Comparison of ENCODE assay signal across 22 mouse cellular contexts in the genomic region with DNA sequence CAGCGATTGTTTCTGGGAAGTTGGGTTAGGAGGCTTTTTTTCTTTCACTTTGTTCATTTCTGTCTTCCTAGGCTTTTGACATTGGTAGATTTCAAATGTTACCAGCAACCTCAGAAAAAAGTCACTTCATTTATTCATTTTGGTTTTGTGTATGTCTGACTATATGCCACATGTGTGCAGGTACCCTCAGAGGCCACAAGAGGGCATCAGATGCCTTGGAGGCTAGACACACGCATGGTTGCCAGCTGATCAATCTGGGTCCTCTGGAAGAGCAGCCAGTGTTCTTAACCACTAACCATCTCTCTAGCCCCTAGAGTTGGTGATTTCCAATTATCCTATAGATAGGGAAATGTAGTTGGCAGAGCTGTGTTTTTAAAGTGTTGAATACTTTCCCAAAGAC. TPM values are rescaled to one million over a fixed set of nuclear protein-coding genes. Genes with fewer than 3 reads are reported as not detected.
A peak's percentile ranks its signal among the peaks of the same experiment; 100 is the strongest.
DNase-seq lines count a peak whose midpoint lies in the region; ATAC-seq and TF ChIP-seq lines count a peak whose summit lies in the region.
"Had no signal": no experiment of that assay in that cellular context is flagged by ENCODE, and none has a peak within 500 bp of the region (broad histone marks: within the 10 kb centered on the region; RNA-seq: fewer than 3 reads in every experiment).

No protein-coding gene starts in this region.

- TF ChIP-seq POLR2A in liver, adult 2 months (IDR thresholded peaks at IDR 0.05; ENCODE audit: extremely low read depth, insufficient read depth, low read length) = no peak
- TF ChIP-seq POLR2A in MEL (IDR thresholded peaks at IDR 0.05; ENCODE audit: control insufficient read depth in 1 of 2, insufficient read depth in 1 of 2, low read depth in 1 of 2, low read length in 2 of 2, poor library complexity in 1 of 2) = no peak

- TF ChIP-seq EP300 in MEL (IDR thresholded peaks at IDR 0.05; ENCODE audit: low read depth in 1 of 2, low read length in 2 of 2) = no peak

- 94% methylated on average over 2 of the region's 2 CpGs for WGBS in liver, adult 2 months

- intact Hi-C loops in gastrocnemius, adult 2 months (cut with DNase I) = no loop called here

- H3K4me1 ChIP-seq in liver, adult 2 months (ENCODE audit: control insufficient read depth, insufficient read depth, low read length) = no peaks in the 10 kb centered on the region
- peaks cover 0 to 8% of the 10 kb centered on the region in 2 experiments; a peak in 2 of 4 replicates for H3K4me1 ChIP-seq in MEL (ENCODE audit: control insufficient read depth in 1 of 2, insufficient read depth in 2 of 2, low read length in 2 of 2)
- H3K4me1 ChIP-seq: limb, embryonic 15.5 days; stomach, embryonic 15.5 days had no signal

- no peaks in the 10 kb centered on the region for H3K79me2 ChIP-seq in liver, adult 2 months (ENCODE audit: control insufficient read depth, insufficient read depth, low read length)
- no peaks in the 10 kb centered on the region for H3K79me2 ChIP-seq in MEL (ENCODE audit: control insufficient read depth, insufficient read depth, low read length, poor library complexity)

- H3K27me3 ChIP-seq in liver, adult 2 months (ENCODE audit: control insufficient read depth, insufficient read depth, low read length) = no peaks in the 10 kb centered on the region
- H3K27me3 ChIP-seq in MEL (ENCODE audit: control insufficient read depth in 1 of 2, insufficient read depth in 2 of 2, low read length in 2 of 2) = no peaks in the 10 kb centered on the region
- H3K27me3 ChIP-seq: forebrain, embryonic 12.5 days; limb, embryonic 15.5 days; neural tube, embryonic 13.5 days; stomach, embryonic 15.5 days had no signal

- peak; percentile 6; the same call in 1 of the 2 replicates for TF ChIP-seq RAD21 in MEL (IDR thresholded peaks at IDR 0.05; ENCODE audit: low read depth, low read length)

- peak; percentile 5; the same call in 1 of the 2 replicates for TF ChIP-seq CTCF in gastrocnemius, adult 2 months (IDR thresholded peaks at IDR 0.05)
- peak; percentile 20; the same call in 1 of the 2 replicates for TF ChIP-seq CTCF in liver, adult 2 months (IDR thresholded peaks at IDR 0.05; ENCODE audit: low read depth, low read length)
- peak; percentile 35 to 39 (median 38) for TF ChIP-seq CTCF in MEL (IDR thresholded peaks at IDR 0.05 in 2 of 3, conservative IDR thresholded peaks at IDR 0.05 in 1 of 3; ENCODE audit: control insufficient read depth in 1 of 3, insufficient read depth in 1 of 3, low read depth in 2 of 3, low read length in 3 of 3, poor library complexity in 1 of 3, severe bottlenecking in 1 of 3)

- ATAC-seq in inflammation-experienced regulatory T-cells, adult 6 months = no peak

- no peak overlapping the region for H3K9ac ChIP-seq in liver, adult 2 months (ENCODE audit: low read depth, low read length)
- no peak overlapping the region for H3K9ac ChIP-seq in MEL (ENCODE audit: control insufficient read depth, low read depth, low read length, poor library complexity, severe bottlenecking)
- H3K9ac ChIP-seq: forebrain, embryonic 12.5 days; limb, embryonic 15.5 days; neural tube, embryonic 13.5 days; stomach, embryonic 15.5 days had no signal

- H3K9me3 ChIP-seq in MEL (replicated peaks; ENCODE audit: insufficient read depth, low read length) = no peaks in the 10 kb centered on the region
- H3K9me3 ChIP-seq: forebrain, embryonic 12.5 days; hindbrain, embryonic 10.5 days; limb, embryonic 15.5 days; neural tube, embryonic 13.5 days; stomach, embryonic 15.5 days had no signal

- no peak overlapping the region for H3K4me3 ChIP-seq in gastrocnemius, adult 2 months
- H3K4me3 ChIP-seq in liver, adult 2 months (ENCODE audit: insufficient read depth, low read depth, low read length) = no peak overlapping the region
- no peak overlapping the region for H3K4me3 ChIP-seq in MEL (ENCODE audit: control insufficient read depth in 1 of 2, insufficient read depth in 1 of 2, low read depth in 2 of 2, low read length in 2 of 2)
- H3K4me3 ChIP-seq: forebrain, embryonic 12.5 days; hindbrain, embryonic 10.5 days; limb, embryonic 15.5 days; midbrain, embryonic 10.5 days; neural tube, embryonic 13.5 days; stomach, embryonic 15.5 days had no signal

- no peak overlapping the region for H3K27ac ChIP-seq in gastrocnemius, adult 2 months
- H3K27ac ChIP-seq in liver, adult 2 months (replicated peaks; ENCODE audit: insufficient read depth, low read depth, low read length) = no peak overlapping the region
- no peak overlapping the region for H3K27ac ChIP-seq in MEL (ENCODE audit: control insufficient read depth, low read depth, low read length)
- H3K27ac ChIP-seq: forebrain, embryonic 12.5 days; hindbrain, embryonic 10.5 days; limb, embryonic 15.5 days; midbrain, embryonic 10.5 days; neural tube, embryonic 13.5 days; stomach, embryonic 15.5 days had no signal

- no peak for DNase-seq in gastrocnemius, adult 2 months
- DNase-seq in gastrocnemius, postnatal 10 days = no peak
- no peak for DNase-seq in liver, adult 2 months (ENCODE audit: extremely low read depth, low read depth, low spot score)
- DNase-seq in liver = no peak
- peak; percentile 32 for DNase-seq in A20 (ENCODE audit: low read depth, low spot score)
- DNase-seq in MEL (ENCODE audit: low read depth, low spot score) = peak; percentile 30
- DNase-seq in heart, adult 18-20 months = no peak
- DNase-seq: adrenal gland, adult 8-10 months; cerebellum, adult 11 months; cerebellum, postnatal 25 days; kidney, postnatal 10 days; lung, postnatal 4 days; right cerebral cortex, postnatal 14 days; thymus, postnatal 25 days had no signal

- peaks cover 10% of the 10 kb centered on the region; the same call in 1 of the 2 replicates for H3K36me3 ChIP-seq in liver, adult 2 months (ENCODE audit: control insufficient read depth, insufficient read depth, low read length)
- H3K36me3 ChIP-seq in MEL (ENCODE audit: control insufficient read depth in 1 of 2, insufficient read depth in 2 of 2, low read length in 2 of 2) = peaks cover 0 to 6% of the 10 kb centered on the region in 2 experiments; a peak in 2 of 4 replicates
- H3K36me3 ChIP-seq: forebrain, embryonic 12.5 days; stomach, embryonic 15.5 days had no signal

TF ChIP-seq in MEL, 35 proteins besides CTCF, POLR2A, EP300 and RAD21:
- TF ChIP-seq SIN3A (IDR thresholded peaks at IDR 0.05; ENCODE audit: low read length) (no peak), BHLHE40 (IDR thresholded peaks at IDR 0.05; ENCODE audit: borderline replicate concordance, low read depth, low read length) (no peak), CHD1 (IDR thresholded peaks at IDR 0.05; ENCODE audit: low read depth, low read length) (no peak), USF2 (IDR thresholded peaks at IDR 0.05; ENCODE audit: borderline replicate concordance in 1 of 2, insufficient read depth in 1 of 2, low read depth in 1 of 2, low read length in 2 of 2) (no peak), CHD2 (IDR thresholded peaks at IDR 0.05; ENCODE audit: low read length) (no peak), HCFC1 (IDR thresholded peaks at IDR 0.05; ENCODE audit: low read depth, low read length) (no peak), MXI1 (IDR thresholded peaks at IDR 0.05; ENCODE audit: low read depth, low read length) (no peak), ZMIZ1 (IDR thresholded peaks at IDR 0.05; ENCODE audit: low read depth, low read length) (no peak), USF1 (IDR thresholded peaks at IDR 0.05; ENCODE audit: low read depth, low read length) (no peak), GABPA (IDR thresholded peaks at IDR 0.05; ENCODE audit: low read depth, low read length) (no peak), SMC3 (IDR thresholded peaks at IDR 0.05; ENCODE audit: low read depth, low read length) (no peak), ZC3H11A (IDR thresholded peaks at IDR 0.05; ENCODE audit: low read depth, low read length) (no peak)

RNA-seq across cellular contexts. Expression of gene Cartpt, which starts 42.6 kb away (rescaled TPM):
- total RNA-seq in gastrocnemius, adult 2 months (2021) = not detected
- total RNA-seq in gastrocnemius, postnatal 10 days (2021) = not detected
- total RNA-seq in liver, adult 2 months (2014; rRNA removed) = not detected in 2 replicates
- polyA plus RNA-seq in liver, adult 2 months (2012; rRNA removed) = not detected in 2 replicates
- total RNA-seq in MEL (2012; rRNA removed) = not detected in 2 replicates
- polyA plus RNA-seq in MEL (2012; ENCODE audit: insufficient read depth in 1 of 2, insufficient read length in 2 of 2, low read depth in 1 of 2, low replicate concordance in 2 of 2, missing spikeins in 1 of 2) = not detected
- not detected for polyA plus RNA-seq in inflammation-experienced regulatory T-cells, adult 6 months (2017; shearing (Covaris generic))
- total RNA-seq in heart, adult 18-20 months (2021) = not detected
- polyA plus RNA-seq: spleen, adult 2 months had no signal

Comparison
In these comparisons a context has a peak if more than half of its experiments do, and no peak if none do; other contexts are left out.
1. DNase-seq: peak in A20 (single experiment) and MEL (single experiment); none in gastrocnemius, adult 2 months (single experiment), gastrocnemius, postnatal 10 days (single experiment), liver, adult 2 months (single experiment), liver (single experiment) and heart, adult 18-20 months (0 of 2).
2. Peak in every context shown above with its lines, with median percentiles within 50 percentile points of each other: CTCF ChIP-seq.